Mouse (Mus musculus): ENCODE data around the gene Gm49373. TPM values are rescaled to one million over a fixed set of nuclear protein-coding genes. Genes with fewer than 3 reads are reported as not detected.

Gene Gm49373
- 0.59 and 0.88 TPM in 2 replicates for polyA plus RNA-seq (2015; fragmentation: Nextera tagmentation; extraction: Ambion mirVana)

DNA sequence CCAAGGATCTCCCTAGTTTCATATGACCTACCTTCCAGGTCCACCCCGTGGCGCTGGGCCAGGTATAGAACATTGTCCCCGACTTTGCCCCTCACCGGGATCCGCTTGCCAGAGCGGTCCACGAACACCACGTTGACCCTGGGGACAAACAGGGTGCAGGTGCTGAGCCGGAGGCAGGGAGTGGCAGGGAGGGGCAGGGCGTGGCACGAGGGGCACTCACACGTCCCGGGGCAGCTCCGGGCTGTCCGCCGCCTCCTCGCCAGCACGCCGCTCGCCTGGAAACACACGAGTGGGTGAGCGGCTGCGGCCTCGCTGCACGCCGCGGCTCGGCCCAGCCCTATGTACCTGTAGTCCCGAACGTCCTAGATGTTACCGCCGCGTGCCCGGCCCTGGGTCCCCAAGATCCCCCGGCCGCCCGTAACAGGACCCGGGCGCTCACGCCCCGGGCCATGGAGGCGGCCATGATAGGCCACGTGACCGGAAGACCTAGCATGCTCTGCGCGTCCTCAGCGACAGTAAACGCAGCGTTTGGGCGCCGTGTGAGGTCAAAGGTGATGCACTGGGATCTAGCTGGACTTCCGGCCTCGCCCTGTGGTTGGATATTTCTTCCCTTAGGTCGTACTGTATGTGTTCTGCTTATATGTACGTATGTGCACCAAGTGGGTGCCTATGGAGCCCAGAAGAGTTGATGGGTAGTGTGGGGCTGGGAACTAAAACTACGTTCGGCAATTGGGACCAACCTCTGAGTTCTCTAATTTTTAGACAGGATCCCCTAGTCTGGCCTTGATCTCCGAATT lies at the start of gene Gm49373, which contains the start of gene Fdx1l:
Gm49373 (minus strand) TSS at position 53 of the 797 bp plus-strand sequence.
Fdx1l (minus strand) TSS at position 571 of the 797 bp plus-strand sequence.
- Histone ChIP-seq H3K4me2 (replicated peaks) (peak within 1 kb of the TSS; percentile 76), H3K27me3 (no peaks in the 10 kb centered on the region), H3K4me3 (peak within 1 kb of the TSS; percentile 87), H3K9me3 (no peaks in the 10 kb centered on the region), H3K4me1 (peaks cover 15% of the 10 kb centered on the region), H3K27ac (peak within 1 kb of the TSS; percentile 40), H3K9ac (peak within 1 kb of the TSS; percentile 88), H3K36me3 (peaks cover 61% of the 10 kb centered on the region)
- 3% methylated on average over 58 of the region's 58 CpGs for WGBS
- ATAC-seq (ENCODE audit: low FRiP score, low read depth): peak; percentile 92

DNA sequence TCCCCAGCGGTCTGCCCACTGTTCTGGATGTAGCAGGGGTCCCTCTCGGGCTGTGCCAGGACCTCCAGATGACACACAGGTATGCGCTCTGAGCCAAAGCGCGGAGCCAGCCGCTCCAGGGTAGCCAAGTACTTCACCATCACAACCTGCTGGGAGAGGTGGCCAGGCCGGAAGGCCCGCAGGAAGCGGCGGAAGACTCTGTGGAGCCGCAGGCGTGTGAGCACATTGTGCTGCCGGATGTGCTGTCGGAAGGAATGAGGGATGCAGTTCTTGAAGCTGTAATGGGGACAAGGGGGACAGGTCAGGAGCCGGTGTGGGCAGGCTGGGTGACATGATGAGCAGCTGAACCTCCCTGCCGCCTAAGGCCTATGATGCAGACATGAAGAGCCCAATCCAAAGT lies 48.6 kb upstream of the Gm49373 start:
- no peak overlapping the region for H3K4me2 ChIP-seq (replicated peaks)
- no peaks in the 10 kb centered on the region for H3K9me3 ChIP-seq
- 90% methylated on average over 16 of the region's 16 CpGs for WGBS
- no peaks in the 10 kb centered on the region for H3K27me3 ChIP-seq
- no peak for ATAC-seq (ENCODE audit: low FRiP score, low read depth)
- no peaks in the 10 kb centered on the region for H3K4me1 ChIP-seq
- no peak overlapping the region for H3K27ac ChIP-seq
- H3K36me3 ChIP-seq: peaks cover 67% of the 10 kb centered on the region
- no peak overlapping the region for H3K4me3 ChIP-seq
- no peak overlapping the region for H3K9ac ChIP-seq

- H3K9ac ChIP-seq: no peak overlapping the region
- peaks cover 28% of the 10 kb centered on the region for H3K36me3 ChIP-seq
- no peak for ATAC-seq (ENCODE audit: low FRiP score, low read depth)
- H3K4me2 ChIP-seq (replicated peaks): no peak overlapping the region
- H3K27ac ChIP-seq: no peak overlapping the region
- 79% methylated on average over 6 of the region's 6 CpGs for WGBS
- no peaks in the 10 kb centered on the region for H3K27me3 ChIP-seq
- no peak overlapping the region for H3K4me3 ChIP-seq
- no peaks in the 10 kb centered on the region for H3K4me1 ChIP-seq
- no peaks in the 10 kb centered on the region for H3K9me3 ChIP-seq
Observed at GRCm38 (mm10) chr9:21117073-21117472, 44.2 kb upstream of the Gm49373 start.

- Histone ChIP-seq H3K9me3 (no peaks in the 10 kb centered on the region), H3K27ac (no peak overlapping the region), H3K4me1 (no peaks in the 10 kb centered on the region), H3K4me2 (replicated peaks) (no peak overlapping the region), H3K9ac (no peak overlapping the region), H3K4me3 (no peak overlapping the region), H3K27me3 (no peaks in the 10 kb centered on the region), H3K36me3 (peaks cover 8% of the 10 kb centered on the region)
- ATAC-seq (ENCODE audit: low FRiP score, low read depth): no peak
- WGBS: 86% methylated on average over 8 of the region's 8 CpGs
Observed at GRCm38 (mm10) chr9:21115105-21115504, 42.2 kb upstream of the Gm49373 start.

GRCm38 (mm10) chr9:21114190-21114589 lies 41.3 kb upstream of the Gm49373 start:
- Histone ChIP-seq H3K9me3 (no peaks in the 10 kb centered on the region), H3K4me1 (no peaks in the 10 kb centered on the region), H3K9ac (no peak overlapping the region), H3K36me3 (peaks cover 5% of the 10 kb centered on the region; the same call in 1 of the 2 replicates), H3K4me2 (replicated peaks) (no peak overlapping the region), H3K4me3 (no peak overlapping the region), H3K27ac (no peak overlapping the region), H3K27me3 (no peaks in the 10 kb centered on the region)
- 95% methylated on average over 7 of the region's 7 CpGs for WGBS
- no peak for ATAC-seq (ENCODE audit: low FRiP score, low read depth)

DNA sequence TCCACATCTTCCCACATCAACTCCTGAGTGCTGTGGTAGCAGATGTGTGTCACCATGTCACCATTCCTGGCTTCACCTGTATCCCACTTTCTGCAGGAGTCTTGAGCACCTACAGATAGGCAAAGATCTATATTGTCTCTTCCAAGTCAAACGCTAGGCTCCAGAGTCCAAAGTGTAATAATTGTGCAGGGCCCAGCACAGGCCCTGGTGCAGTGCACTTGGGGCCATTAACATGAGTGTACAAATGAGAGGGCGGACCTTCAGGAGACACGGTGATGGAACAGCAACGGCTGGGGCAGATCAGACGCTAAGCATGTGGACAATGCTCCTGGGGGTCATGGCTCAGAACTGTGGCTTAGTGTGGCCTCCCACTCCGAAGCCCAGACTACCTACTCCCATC lies 40.9 kb upstream of the Gm49373 start:
- Histone ChIP-seq H3K9me3 (no peaks in the 10 kb centered on the region), H3K9ac (no peak overlapping the region), H3K27me3 (no peaks in the 10 kb centered on the region), H3K4me3 (no peak overlapping the region), H3K27ac (no peak overlapping the region), H3K4me1 (no peaks in the 10 kb centered on the region), H3K36me3 (peaks cover 9% of the 10 kb centered on the region; the same call in 1 of the 2 replicates), H3K4me2 (replicated peaks) (no peak overlapping the region)
- no peak for ATAC-seq (ENCODE audit: low FRiP score, low read depth)
- WGBS: 84% methylated on average over 6 of the region's 6 CpGs

DNA sequence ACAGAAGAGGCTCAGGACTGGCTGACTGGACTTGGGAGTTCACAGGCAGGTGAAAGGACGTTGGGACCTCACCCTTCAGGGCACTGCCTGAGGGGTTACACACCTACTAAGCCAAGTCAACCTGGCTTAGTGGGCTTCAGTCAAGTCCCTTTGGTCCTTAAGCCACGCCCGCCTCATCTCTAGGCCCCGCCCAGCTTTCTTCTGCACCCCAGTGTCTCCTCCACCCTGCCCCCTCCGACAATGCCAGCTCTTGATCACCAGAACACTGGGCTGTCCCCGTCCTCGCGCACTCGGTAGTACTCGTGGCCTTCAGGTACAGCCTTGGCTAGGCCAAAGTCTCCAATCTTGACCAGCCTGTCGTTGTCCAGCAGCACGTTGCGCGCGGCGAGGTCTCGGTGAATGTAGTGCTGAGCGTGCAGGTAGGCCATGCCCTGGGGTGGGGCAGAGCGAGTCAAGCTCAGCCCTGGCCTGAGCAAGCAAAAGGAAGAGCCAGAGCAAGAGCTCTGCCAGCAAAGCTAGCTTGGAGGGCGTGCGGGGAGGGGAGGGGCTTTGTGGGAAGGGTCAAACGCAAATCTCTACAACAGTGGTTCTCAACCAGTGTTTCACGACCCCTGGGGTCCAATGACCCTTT lies 34.8 kb upstream of the Gm49373 start:
- ATAC-seq (ENCODE audit: low FRiP score, low read depth): no peak
- WGBS: 45% methylated on average over 23 of the region's 23 CpGs
- H3K27me3 ChIP-seq: no peaks in the 10 kb centered on the region
- peaks cover 17% of the 10 kb centered on the region for H3K36me3 ChIP-seq
- no peak overlapping the region for H3K9ac ChIP-seq
- H3K27ac ChIP-seq: no peak overlapping the region
- no peak overlapping the region for H3K4me2 ChIP-seq (replicated peaks)
- no peaks in the 10 kb centered on the region for H3K4me1 ChIP-seq
- no peaks in the 10 kb centered on the region for H3K9me3 ChIP-seq
- no peak overlapping the region for H3K4me3 ChIP-seq

- Histone ChIP-seq H3K27me3 (no peaks in the 10 kb centered on the region), H3K4me1 (no peaks in the 10 kb centered on the region), H3K9ac (no peak overlapping the region), H3K27ac (no peak overlapping the region), H3K9me3 (no peaks in the 10 kb centered on the region), H3K4me2 (replicated peaks) (no peak overlapping the region), H3K4me3 (no peak overlapping the region), H3K36me3 (peaks cover 17% of the 10 kb centered on the region)
- 77% methylated on average over 5 of the region's 5 CpGs for WGBS
- no peak for ATAC-seq (ENCODE audit: low FRiP score, low read depth)
Observed at GRCm38 (mm10) chr9:21105760-21106564, 33.1 kb upstream of the Gm49373 start.

GRCm38 (mm10) chr9:21104814-21105213 lies 31.9 kb upstream of the Gm49373 start:
- Histone ChIP-seq H3K4me3 (no peak overlapping the region), H3K27ac (no peak overlapping the region), H3K9ac (no peak overlapping the region), H3K4me2 (replicated peaks) (no peak overlapping the region), H3K27me3 (no peaks in the 10 kb centered on the region), H3K4me1 (0 out of 2 replicates have a peak, but pooled peaks cover 6% of the 10 kb centered on the region), H3K36me3 (peaks cover 17% of the 10 kb centered on the region), H3K9me3 (no peaks in the 10 kb centered on the region)
- no peak for ATAC-seq (ENCODE audit: low FRiP score, low read depth)
- 84% methylated on average over 6 of the region's 6 CpGs for WGBS

GRCm38 (mm10) chr9:21102076-21102475 lies 29.2 kb upstream of the Gm49373 start:
- H3K4me1 ChIP-seq: 0 out of 2 replicates have a peak, but pooled peaks cover 6% of the 10 kb centered on the region
- peaks cover 5% of the 10 kb centered on the region; the same call in 1 of the 2 replicates for H3K36me3 ChIP-seq
- no peak overlapping the region for H3K4me3 ChIP-seq
- H3K27ac ChIP-seq: no peak overlapping the region
- no peaks in the 10 kb centered on the region for H3K9me3 ChIP-seq
- no peak for ATAC-seq (ENCODE audit: low FRiP score, low read depth)
- H3K4me2 ChIP-seq (replicated peaks): no peak overlapping the region
- WGBS: 85% methylated on average over 2 of the region's 2 CpGs
- no peak overlapping the region for H3K9ac ChIP-seq
- no peaks in the 10 kb centered on the region for H3K27me3 ChIP-seq

DNA sequence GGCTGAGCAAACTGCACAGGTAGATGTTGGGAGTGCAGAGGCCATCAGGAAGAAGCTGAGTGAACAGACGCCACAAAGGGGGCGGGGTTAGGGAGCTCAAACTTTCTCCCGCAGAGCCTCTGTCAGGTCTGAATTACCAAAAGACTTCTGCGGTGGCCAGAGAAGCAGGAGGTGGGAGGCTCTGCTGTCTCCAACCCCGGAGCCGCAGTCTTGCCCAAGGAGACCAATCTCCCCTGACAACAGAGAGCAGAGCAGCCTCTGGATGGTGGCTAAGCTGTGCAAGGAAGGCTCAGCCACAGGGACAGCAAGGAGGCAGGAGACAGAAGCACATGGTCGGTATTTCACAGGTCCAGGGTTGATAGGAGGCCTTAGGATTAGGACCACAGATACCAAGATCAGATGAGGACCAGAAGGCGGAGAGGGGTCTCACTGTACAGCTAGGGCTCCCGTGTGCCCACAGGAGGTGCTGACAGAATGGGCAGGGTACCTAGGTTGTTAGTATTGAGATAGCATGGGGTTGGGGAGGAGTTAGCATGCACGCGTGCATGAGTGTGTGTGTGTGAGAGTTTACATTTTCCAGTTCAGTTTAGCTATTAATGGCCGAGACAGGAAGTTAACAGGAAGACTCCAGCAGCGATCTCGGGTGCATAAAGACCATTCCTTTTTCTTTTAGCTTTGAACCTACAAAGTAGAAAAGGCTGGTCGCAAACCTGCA lies 27.7 kb upstream of the Gm49373 start:
- peak overlapping the region; percentile 14; the same call in 1 of the 2 replicates for H3K9ac ChIP-seq
- no peaks in the 10 kb centered on the region for H3K27me3 ChIP-seq
- H3K4me2 ChIP-seq (replicated peaks): peak overlapping the region; percentile 12
- no peak overlapping the region for H3K4me3 ChIP-seq
- H3K4me1 ChIP-seq: 0 out of 2 replicates have a peak, but pooled peaks cover 6% of the 10 kb centered on the region
- H3K36me3 ChIP-seq: peaks cover 5% of the 10 kb centered on the region; the same call in 1 of the 2 replicates
- ATAC-seq (ENCODE audit: low FRiP score, low read depth): no peak
- H3K27ac ChIP-seq: no peak overlapping the region
- 49% methylated on average over 15 of the region's 15 CpGs for WGBS
- H3K9me3 ChIP-seq: no peaks in the 10 kb centered on the region

Measured in limb, embryonic 13.5 days (tissue).